Mouse (Mus musculus): ENCODE results near the gene Gm20671. TPM values are rescaled to one million over a fixed set of nuclear protein-coding genes. Genes with fewer than 3 reads are reported as not detected.
"Not testable (repeated sequence)": the region's sequence is repeated elsewhere in the genome, so short reads cannot be mapped to it uniquely, and the experiment has no call there.

Gm20671 gene
- polyA plus RNA-seq, 1 experiment from 2014 or later: not detected

DNA sequence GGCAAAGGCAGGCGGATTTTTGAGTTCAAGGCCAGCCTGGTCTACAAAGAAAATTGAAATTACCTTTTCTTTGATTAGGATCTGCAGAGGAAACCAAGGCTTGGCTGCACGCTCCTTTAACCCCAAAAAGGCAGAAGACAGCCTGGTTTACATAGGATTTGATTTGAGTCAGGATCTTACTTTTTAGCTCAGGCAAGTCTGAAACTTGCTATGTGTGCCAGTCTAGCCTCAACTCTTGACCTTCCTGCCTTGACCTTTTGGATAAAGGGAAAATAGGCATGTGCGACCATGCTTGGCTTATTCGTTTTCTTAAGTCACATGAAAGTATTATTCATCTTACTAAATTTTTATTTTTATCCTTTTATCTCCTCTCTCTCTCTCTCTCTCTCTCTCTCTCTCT lies 27.9 kb upstream of the Gm20671 start:
- peaks cover 7% of the 10 kb centered on the region; the same call in 1 of the 2 replicates for H3K36me3 ChIP-seq (ENCODE audit: control insufficient read depth, insufficient read depth, low read length)
- no peak for ATAC-seq (ENCODE audit: low FRiP score, low TSS enrichment)
- 79% methylated on average over 4 of the region's 4 CpGs for WGBS

DNA sequence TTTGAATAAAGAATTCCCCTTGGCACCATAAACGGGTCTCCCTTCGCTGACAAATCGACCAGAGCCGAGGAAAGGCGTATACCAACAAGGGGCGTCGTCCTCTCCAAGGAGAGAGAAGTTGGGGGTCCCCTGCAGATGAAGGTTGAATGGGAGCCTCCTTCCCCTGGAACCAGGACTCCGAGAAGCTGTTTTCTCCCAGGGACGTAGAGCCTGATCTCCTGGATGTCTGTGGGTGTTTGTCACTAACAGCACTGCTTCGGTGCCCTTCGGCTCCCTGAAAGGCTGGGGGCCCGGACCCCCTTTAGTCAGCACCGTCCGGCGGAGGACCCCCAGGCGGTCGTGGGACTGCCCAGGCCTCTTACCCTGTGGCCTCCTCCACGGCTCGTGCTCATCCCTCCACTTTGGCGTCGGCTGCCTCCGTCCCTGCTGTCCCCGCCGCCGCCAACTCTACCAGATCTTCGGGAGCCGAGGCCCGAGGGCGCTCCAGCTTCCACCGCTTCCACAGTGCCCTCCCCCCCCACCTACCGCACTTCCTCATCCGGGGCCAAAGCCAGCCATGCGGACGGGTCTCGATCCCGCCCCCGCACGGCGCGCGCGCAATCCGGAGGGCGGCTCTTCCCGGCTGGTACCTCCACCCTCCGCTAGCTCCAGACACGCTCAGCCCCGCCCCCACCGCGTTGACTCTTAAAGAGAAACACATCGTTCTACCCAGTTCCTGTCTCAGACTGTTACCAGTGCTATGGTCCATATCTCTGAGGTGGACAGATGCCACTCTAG lies 27.0 kb upstream of the Gm20671 start, which contains the start of gene Prr14l:
TSS of gene Prr14l (minus strand) at position 526 of the 777 bp plus-strand sequence.
- Histone ChIP-seq H3K4me3 (replicated peaks; ENCODE audit: low read depth, low read length) (peak within 1 kb of the TSS; percentile 69), H3K9me3 (ENCODE audit: control insufficient read depth, low read length) (no peaks in the 10 kb centered on the region), H3K9ac (replicated peaks; ENCODE audit: low read length) (peak within 1 kb of the TSS; percentile 88), H3K27ac (replicated peaks; ENCODE audit: low read depth, low read length) (peak within 1 kb of the TSS; percentile 68), H3K27me3 (ENCODE audit: control insufficient read depth, insufficient read depth, low read length) (no peaks in the 10 kb centered on the region), H3K36me3 (ENCODE audit: control insufficient read depth, insufficient read depth, low read length) (peaks cover 7% of the 10 kb centered on the region; the same call in 1 of the 2 replicates), H3K4me2 (ENCODE audit: low read length) (peak within 1 kb of the TSS; percentile 80), H3K4me1 (ENCODE audit: control insufficient read depth, insufficient read depth, low read length) (peaks cover 22% of the 10 kb centered on the region)
- under 1% methylated on average over 51 of the region's 51 CpGs for WGBS
- peak; percentile 97 for ATAC-seq (ENCODE audit: low FRiP score, low TSS enrichment)
- peak; percentile 99 for DNase-seq

More for the DNA sequence above, 27.9 kb upstream of the Gm20671 start:
- peak overlapping the region; percentile 68 for H3K27ac ChIP-seq (replicated peaks; ENCODE audit: low read depth, low read length)
- no peak overlapping the region; the same call in 1 of the 2 replicates for H3K4me2 ChIP-seq (ENCODE audit: low read length)
- H3K4me1 ChIP-seq (ENCODE audit: control insufficient read depth, insufficient read depth, low read length): peaks cover 22% of the 10 kb centered on the region
- H3K4me3 ChIP-seq (replicated peaks; ENCODE audit: low read depth, low read length): no peak overlapping the region
- H3K9me3 ChIP-seq (ENCODE audit: control insufficient read depth, low read length): no peaks in the 10 kb centered on the region
- no peak overlapping the region for H3K9ac ChIP-seq (replicated peaks; ENCODE audit: low read length)
- no peak for DNase-seq
- H3K27me3 ChIP-seq (ENCODE audit: control insufficient read depth, insufficient read depth, low read length): no peaks in the 10 kb centered on the region

DNA sequence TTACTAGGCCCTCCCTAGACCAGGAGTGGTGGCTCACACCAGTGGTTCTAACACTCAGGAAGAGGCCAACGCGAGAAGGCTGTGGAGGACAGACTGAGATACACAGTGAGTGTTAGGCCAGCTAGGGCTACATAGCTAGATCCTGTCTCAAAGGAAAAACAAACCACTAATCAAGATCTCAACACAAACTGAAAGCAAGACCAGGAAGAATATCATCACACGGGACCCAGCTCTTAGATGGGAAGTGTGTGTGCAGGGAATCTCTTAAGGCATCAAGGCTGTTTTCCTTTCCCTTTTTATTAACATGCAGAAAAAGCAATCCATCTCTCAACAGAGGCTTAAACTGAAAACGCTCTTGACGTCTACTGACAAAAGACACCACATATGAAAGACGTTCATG lies 25.1 kb upstream of the Gm20671 start:
- H3K9me3 ChIP-seq (ENCODE audit: control insufficient read depth, low read length): no peaks in the 10 kb centered on the region
- WGBS: 77% methylated on average over 6 of the region's 6 CpGs
- no peaks in the 10 kb centered on the region for H3K27me3 ChIP-seq (ENCODE audit: control insufficient read depth, insufficient read depth, low read length)
- H3K36me3 ChIP-seq (ENCODE audit: control insufficient read depth, insufficient read depth, low read length): peaks cover 9% of the 10 kb centered on the region; the same call in 1 of the 2 replicates
- DNase-seq (no peak), ATAC-seq (ENCODE audit: low FRiP score, low TSS enrichment) (no peak)
- peak overlapping the region; percentile 80 for H3K4me2 ChIP-seq (ENCODE audit: low read length)
- no peak overlapping the region for H3K4me3 ChIP-seq (replicated peaks; ENCODE audit: low read depth, low read length)
- H3K4me1 ChIP-seq (ENCODE audit: control insufficient read depth, insufficient read depth, low read length): peaks cover 22% of the 10 kb centered on the region
- H3K27ac ChIP-seq (replicated peaks; ENCODE audit: low read depth, low read length): no peak overlapping the region
- no peak overlapping the region for H3K9ac ChIP-seq (replicated peaks; ENCODE audit: low read length)

DNA sequence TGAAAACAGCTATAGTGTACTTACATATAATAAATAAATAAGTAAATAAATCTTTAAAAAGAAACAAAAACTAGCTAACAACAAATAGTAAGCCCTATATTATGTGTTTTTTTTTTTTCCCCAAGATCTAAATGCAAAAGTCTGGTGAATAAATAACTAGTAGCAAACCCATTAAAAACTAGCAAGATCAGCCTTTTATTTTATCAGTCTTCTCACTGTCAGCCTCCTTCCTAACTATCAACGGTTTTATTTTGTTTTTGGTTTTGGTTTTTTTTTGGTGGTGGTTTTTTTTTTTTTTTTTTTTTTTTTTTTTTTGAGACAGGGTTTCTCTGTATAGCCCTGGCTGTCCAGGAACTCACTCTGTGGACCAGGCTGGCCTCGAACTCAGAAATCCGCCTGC lies 22.7 kb upstream of the Gm20671 start:
- not testable (repeated sequence) for DNase-seq; H3K4me3 ChIP-seq (replicated peaks; ENCODE audit: low read depth, low read length); H3K27ac ChIP-seq (replicated peaks; ENCODE audit: low read depth, low read length); H3K27me3 ChIP-seq (ENCODE audit: control insufficient read depth, insufficient read depth, low read length); H3K9me3 ChIP-seq (ENCODE audit: control insufficient read depth, low read length); ATAC-seq (ENCODE audit: low FRiP score, low TSS enrichment); H3K9ac ChIP-seq (replicated peaks; ENCODE audit: low read length); H3K4me2 ChIP-seq (ENCODE audit: low read length)
- H3K4me1 ChIP-seq (ENCODE audit: control insufficient read depth, insufficient read depth, low read length): peaks cover 22% of the 10 kb centered on the region
- 95% methylated on average over 3 of the region's 3 CpGs for WGBS
- peaks cover 24% of the 10 kb centered on the region; the same call in 1 of the 2 replicates for H3K36me3 ChIP-seq (ENCODE audit: control insufficient read depth, insufficient read depth, low read length)

DNA sequence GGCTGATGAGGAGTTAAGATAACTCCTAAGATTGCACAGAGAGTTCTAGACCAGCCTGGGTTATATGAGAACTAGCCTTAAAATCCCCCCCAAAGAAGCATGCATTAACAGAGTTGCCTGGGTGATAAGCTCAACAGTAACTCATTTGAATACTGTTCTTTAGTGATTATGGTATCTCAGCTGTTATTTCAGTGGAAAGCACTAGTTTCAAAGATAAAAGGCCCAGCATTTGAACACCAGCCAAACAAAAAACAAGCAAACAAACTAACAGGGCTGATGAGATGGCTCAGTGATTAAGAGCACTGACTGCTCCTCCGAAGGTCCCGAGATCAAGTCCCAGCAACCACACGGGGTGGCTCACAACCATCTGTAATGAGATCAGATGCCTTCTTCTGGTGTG lies 22.3 kb upstream of the Gm20671 start:
- Histone ChIP-seq H3K9me3 (ENCODE audit: control insufficient read depth, low read length) (no peaks in the 10 kb centered on the region), H3K27ac (replicated peaks; ENCODE audit: low read depth, low read length) (no peak overlapping the region), H3K27me3 (ENCODE audit: control insufficient read depth, insufficient read depth, low read length) (no peaks in the 10 kb centered on the region), H3K4me3 (replicated peaks; ENCODE audit: low read depth, low read length) (no peak overlapping the region), H3K36me3 (ENCODE audit: control insufficient read depth, insufficient read depth, low read length) (peaks cover 24% of the 10 kb centered on the region; the same call in 1 of the 2 replicates), H3K4me1 (ENCODE audit: control insufficient read depth, insufficient read depth, low read length) (peaks cover 22% of the 10 kb centered on the region), H3K9ac (replicated peaks; ENCODE audit: low read length) (no peak overlapping the region), H3K4me2 (ENCODE audit: low read length) (no peak overlapping the region)
- 97% methylated on average over 3 of the region's 3 CpGs for WGBS
- DNase-seq (no peak), ATAC-seq (ENCODE audit: low FRiP score, low TSS enrichment) (no peak)

DNA sequence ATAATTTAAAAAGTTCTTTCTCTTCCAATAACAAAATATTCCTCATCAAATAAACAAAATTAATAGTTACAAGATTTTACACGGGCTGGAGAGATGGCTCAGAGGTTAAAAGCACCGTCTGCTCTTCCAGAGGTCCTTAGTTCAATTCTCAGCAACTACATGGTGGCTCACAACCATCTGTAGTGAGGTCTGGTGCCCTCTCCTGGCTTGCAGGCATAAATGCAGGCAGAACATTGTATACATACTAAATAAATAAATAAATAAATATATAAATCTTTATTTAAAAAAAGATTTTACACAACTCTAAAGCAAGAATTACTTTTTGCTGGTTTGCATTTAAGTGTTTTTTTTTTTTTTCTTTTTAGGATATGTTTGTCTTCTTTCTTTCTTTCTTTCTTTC lies 13.1 kb upstream of the Gm20671 start:
- H3K36me3 ChIP-seq (ENCODE audit: control insufficient read depth, insufficient read depth, low read length): peaks cover 71% of the 10 kb centered on the region
- no peak overlapping the region for H3K27ac ChIP-seq (replicated peaks; ENCODE audit: low read depth, low read length)
- H3K4me2 ChIP-seq (ENCODE audit: low read length): no peak overlapping the region
- 93% methylated on average over 2 of the region's 2 CpGs for WGBS
- H3K9ac ChIP-seq (replicated peaks; ENCODE audit: low read length): no peak overlapping the region
- no peaks in the 10 kb centered on the region for H3K9me3 ChIP-seq (ENCODE audit: control insufficient read depth, low read length)
- no peak overlapping the region for H3K4me3 ChIP-seq (replicated peaks; ENCODE audit: low read depth, low read length)
- H3K4me1 ChIP-seq (ENCODE audit: control insufficient read depth, insufficient read depth, low read length): no peaks in the 10 kb centered on the region
- DNase-seq: no peak
- no peak for ATAC-seq (ENCODE audit: low FRiP score, low TSS enrichment)
- H3K27me3 ChIP-seq (ENCODE audit: control insufficient read depth, insufficient read depth, low read length): no peaks in the 10 kb centered on the region

DNA sequence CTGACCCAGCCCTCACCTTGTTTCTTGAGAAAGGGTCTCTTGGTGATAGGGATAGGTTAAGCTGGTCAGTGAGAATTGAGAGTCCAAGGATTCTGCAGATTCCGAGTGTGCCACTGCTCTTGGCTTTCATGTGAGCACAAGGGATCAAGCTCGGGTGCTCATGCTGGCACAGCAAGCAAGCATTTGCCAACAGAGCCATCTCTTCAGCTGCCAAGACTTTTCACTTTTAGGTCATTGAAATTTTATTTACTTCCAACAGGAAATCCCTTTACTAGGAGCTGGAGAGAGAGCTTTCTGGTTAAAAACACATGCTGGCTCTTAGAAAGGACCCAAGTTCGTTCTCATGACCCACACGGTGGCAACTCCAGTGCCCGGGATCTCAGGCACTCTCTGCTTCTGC lies 10.1 kb upstream of the Gm20671 start:
- ATAC-seq (ENCODE audit: low FRiP score, low TSS enrichment) (no peak), DNase-seq (no peak)
- Histone ChIP-seq H3K4me1 (ENCODE audit: control insufficient read depth, insufficient read depth, low read length) (no peaks in the 10 kb centered on the region), H3K4me2 (ENCODE audit: low read length) (no peak overlapping the region), H3K36me3 (ENCODE audit: control insufficient read depth, insufficient read depth, low read length) (peaks cover 77% of the 10 kb centered on the region), H3K9ac (replicated peaks; ENCODE audit: low read length) (no peak overlapping the region), H3K27ac (replicated peaks; ENCODE audit: low read depth, low read length) (no peak overlapping the region), H3K9me3 (ENCODE audit: control insufficient read depth, low read length) (no peaks in the 10 kb centered on the region), H3K27me3 (ENCODE audit: control insufficient read depth, insufficient read depth, low read length) (no peaks in the 10 kb centered on the region), H3K4me3 (replicated peaks; ENCODE audit: low read depth, low read length) (no peak overlapping the region)
- 92% methylated on average over 5 of the region's 5 CpGs for WGBS

DNA sequence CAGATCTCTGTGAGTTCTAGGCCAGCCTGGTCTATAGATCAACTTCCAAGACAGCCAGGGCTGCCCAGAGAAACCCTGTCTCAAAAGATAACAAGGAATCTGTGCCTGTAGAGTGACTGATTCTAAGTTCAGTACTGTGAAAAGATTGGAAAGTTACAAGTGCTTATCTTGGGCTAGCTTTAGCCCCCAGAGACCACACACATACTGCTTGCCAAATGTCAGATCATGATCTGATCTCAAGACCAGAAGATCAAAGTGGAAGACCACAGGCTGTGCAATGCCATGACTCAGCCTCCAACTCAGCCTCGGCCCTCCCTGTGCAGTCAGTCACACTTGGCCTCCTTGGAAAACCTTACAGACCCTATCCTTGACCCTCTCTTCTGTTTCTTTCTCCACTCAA lies 7.6 kb upstream of the Gm20671 start:
- peaks cover 84% of the 10 kb centered on the region for H3K36me3 ChIP-seq (ENCODE audit: control insufficient read depth, insufficient read depth, low read length)
- DNase-seq: no peak
- no peak overlapping the region for H3K9ac ChIP-seq (replicated peaks; ENCODE audit: low read length)
- H3K9me3 ChIP-seq (ENCODE audit: control insufficient read depth, low read length): no peaks in the 10 kb centered on the region
- H3K27me3 ChIP-seq (ENCODE audit: control insufficient read depth, insufficient read depth, low read length): no peaks in the 10 kb centered on the region
- no peak overlapping the region for H3K4me2 ChIP-seq (ENCODE audit: low read length)
- WGBS: 92% methylated on average over 1 of the region's 1 CpGs
- no peaks in the 10 kb centered on the region for H3K4me1 ChIP-seq (ENCODE audit: control insufficient read depth, insufficient read depth, low read length)
- no peak for ATAC-seq (ENCODE audit: low FRiP score, low TSS enrichment)
- no peak overlapping the region for H3K27ac ChIP-seq (replicated peaks; ENCODE audit: low read depth, low read length)
- H3K4me3 ChIP-seq (replicated peaks; ENCODE audit: low read depth, low read length): no peak overlapping the region

DNA sequence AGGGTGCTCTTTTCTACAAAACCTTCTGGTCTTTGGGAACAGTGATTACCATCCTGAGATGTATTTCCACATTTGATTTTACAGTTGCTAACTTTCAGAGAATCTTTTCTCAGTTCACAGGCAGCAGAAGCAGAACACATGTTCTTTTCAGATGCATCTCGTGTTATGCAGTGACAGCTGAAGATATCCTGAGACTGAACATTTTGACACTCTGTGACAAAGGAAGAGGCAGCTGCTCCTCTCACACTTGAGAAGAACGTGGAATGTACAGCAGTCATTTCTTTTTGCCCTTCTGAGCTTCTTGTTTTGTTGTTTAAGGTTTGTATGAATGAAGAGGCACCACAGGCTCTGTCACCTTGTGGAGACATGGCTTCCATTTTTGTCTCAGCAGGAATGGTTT lies 3.1 kb upstream of the Gm20671 start:
- no peaks in the 10 kb centered on the region for H3K27me3 ChIP-seq (ENCODE audit: control insufficient read depth, insufficient read depth, low read length)
- no peak for DNase-seq
- H3K4me2 ChIP-seq (ENCODE audit: low read length): no peak overlapping the region
- no peak overlapping the region for H3K27ac ChIP-seq (replicated peaks; ENCODE audit: low read depth, low read length)
- no peak overlapping the region for H3K4me3 ChIP-seq (replicated peaks; ENCODE audit: low read depth, low read length)
- H3K4me1 ChIP-seq (ENCODE audit: control insufficient read depth, insufficient read depth, low read length): no peaks in the 10 kb centered on the region
- H3K36me3 ChIP-seq (ENCODE audit: control insufficient read depth, insufficient read depth, low read length): peaks cover 92% of the 10 kb centered on the region
- no peak overlapping the region for H3K9ac ChIP-seq (replicated peaks; ENCODE audit: low read length)
- no peak for ATAC-seq (ENCODE audit: low FRiP score, low TSS enrichment)
- no peaks in the 10 kb centered on the region for H3K9me3 ChIP-seq (ENCODE audit: control insufficient read depth, low read length)
- 92% methylated on average over 2 of the region's 2 CpGs for WGBS
